Mouse (Mus musculus) monocyte, adult 2 months (primary cell): ENCODE data around the gene Tbc1d25.

Experiments
- DNase-seq, 2 experiments: peaks; one replicate each; pipeline ENCODE4 v3.0.0; 2022; ENCODE audit warnings: low spot score in 2 of 2, low read depth in 1 of 2

Tbc1d25 gene

GRCm38 (mm10) chrX:8105019-8105418 lies 71.0 kb downstream of the Tbc1d25 start:
- no peak for DNase-seq
